Mouse (Mus musculus) left cerebral cortex, adult 2 months (tissue): ENCODE data around the gene Fgfr2. TPM values are rescaled to one million over a fixed set of nuclear protein-coding genes. Genes with fewer than 3 reads are reported as not detected.

Source experiments
- DNase-seq, 2 experiments: peaks; one replicate each; pipeline ENCODE4 v3.0.0; 2021 to 2022; ENCODE audit warnings: low spot score in 2 of 2, mixed read lengths in 1 of 2; ENCODE audit errors: extremely low spot score in 1 of 2
- H3K27ac ChIP-seq: fragments of 200-600 bp; 2 replicates; pipeline ENCODE4 v1.8.1; 2022
- H3K4me3 ChIP-seq: fragments of 200-600 bp; 2 replicates; pipeline ENCODE4 v1.8.1; 2022
- CTCF ChIP-seq: fragments of 200-600 bp; IDR thresholded peaks from 2 replicates; pipeline ENCODE4 v1.8.1; 2022; ENCODE audit warnings: antibody characterized with exemption, mild to moderate bottlenecking, moderate library complexity
- intact Hi-C: fragments of 180-260 bp; cut with DNase I; formaldehyde crosslinking; loops from one replicate; pipeline ENCODE4 v1.15.1; 2025
- total RNA-seq, 2 experiments: library from RNA; stranded (reverse); gene quantifications; 2 replicates each; pipeline ENCODE4 v1.2.3; 2021

Gene Fgfr2
- total RNA-seq, 2 experiments from 2014 or later = 47.3 to 47.4 TPM

GRCm38 (mm10) chr7:132897258-132897657 lies 225.9 kb downstream of the Fgfr2 start:
- DNase-seq = no peak
- peak; percentile 4; the same call in 1 of the 2 replicates for TF ChIP-seq CTCF

GRCm38 (mm10) chr7:132896206-132896815 lies 226.8 kb downstream of the Fgfr2 start:
- Histone ChIP-seq H3K27ac (no peak overlapping the region), H3K4me3 (no peak overlapping the region)
- intact Hi-C loops = no loop called here
- TF ChIP-seq CTCF = no peak
- no peak for DNase-seq

More at GRCm38 (mm10) chr7:132897258-132897657, 225.9 kb downstream of the Fgfr2 start:
- H3K4me3 ChIP-seq = no peak overlapping the region
- H3K27ac ChIP-seq = no peak overlapping the region
- intact Hi-C loops = no loop called here

GRCm38 (mm10) chr7:132894841-132895555 lies 228.2 kb downstream of the Fgfr2 start:
- DNase-seq = no peak
- no peak for TF ChIP-seq CTCF
- intact Hi-C loops = no loop called here
- H3K4me3 ChIP-seq = no peak overlapping the region
- no peak overlapping the region for H3K27ac ChIP-seq

GRCm38 (mm10) chr7:132893336-132893735 lies 229.8 kb downstream of the Fgfr2 start:
- no peak for TF ChIP-seq CTCF
- H3K4me3 ChIP-seq = no peak overlapping the region
- H3K27ac ChIP-seq = no peak overlapping the region
- intact Hi-C loops = no loop called here
- no peak for DNase-seq

- Histone ChIP-seq H3K27ac (no peak overlapping the region), H3K4me3 (no peak overlapping the region)
- intact Hi-C loops = no loop called here
- DNase-seq = no peak
- TF ChIP-seq CTCF = no peak
Measured at GRCm38 (mm10) chr7:132892806-132893205, 230.3 kb downstream of the Fgfr2 start.

- Histone ChIP-seq H3K4me3 (no peak overlapping the region), H3K27ac (no peak overlapping the region)
- TF ChIP-seq CTCF = no peak
- DNase-seq = no peak
- intact Hi-C loops = no loop called here
Measured at GRCm38 (mm10) chr7:132892311-132892661, 230.9 kb downstream of the Fgfr2 start.

- DNase-seq = peak in 1 of 2 experiments; percentile 13
- intact Hi-C loops = no loop called here
- H3K27ac ChIP-seq = no peak overlapping the region
- TF ChIP-seq CTCF = no peak
- H3K4me3 ChIP-seq = no peak overlapping the region
Measured at GRCm38 (mm10) chr7:132891561-132892310, 231.4 kb downstream of the Fgfr2 start.

- Histone ChIP-seq H3K27ac (no peak overlapping the region), H3K4me3 (no peak overlapping the region)
- intact Hi-C loops = no loop called here
- TF ChIP-seq CTCF = no peak
- DNase-seq = no peak
Measured at GRCm38 (mm10) chr7:132890201-132890600, 232.9 kb downstream of the Fgfr2 start.

GRCm38 (mm10) chr7:132889691-132890090 lies 233.5 kb downstream of the Fgfr2 start:
- intact Hi-C loops = no loop called here
- no peak overlapping the region for H3K27ac ChIP-seq
- no peak overlapping the region for H3K4me3 ChIP-seq
- TF ChIP-seq CTCF = no peak
- no peak for DNase-seq

GRCm38 (mm10) chr7:132888518-132889249 lies 234.5 kb downstream of the Fgfr2 start:
- intact Hi-C loops = no loop called here

GRCm38 (mm10) chr7:132888052-132888451 lies 235.1 kb downstream of the Fgfr2 start:
- TF ChIP-seq CTCF = no peak
- intact Hi-C loops = no loop called here
- Histone ChIP-seq H3K4me3 (no peak overlapping the region), H3K27ac (no peak overlapping the region)
- no peak for DNase-seq

More at GRCm38 (mm10) chr7:132888518-132889249, 234.5 kb downstream of the Fgfr2 start:
- TF ChIP-seq CTCF = no peak
- H3K4me3 ChIP-seq = no peak overlapping the region
- H3K27ac ChIP-seq = no peak overlapping the region
- no peak for DNase-seq
